ENCODE assay signal across 13 mouse cellular contexts in the genomic region with DNA sequence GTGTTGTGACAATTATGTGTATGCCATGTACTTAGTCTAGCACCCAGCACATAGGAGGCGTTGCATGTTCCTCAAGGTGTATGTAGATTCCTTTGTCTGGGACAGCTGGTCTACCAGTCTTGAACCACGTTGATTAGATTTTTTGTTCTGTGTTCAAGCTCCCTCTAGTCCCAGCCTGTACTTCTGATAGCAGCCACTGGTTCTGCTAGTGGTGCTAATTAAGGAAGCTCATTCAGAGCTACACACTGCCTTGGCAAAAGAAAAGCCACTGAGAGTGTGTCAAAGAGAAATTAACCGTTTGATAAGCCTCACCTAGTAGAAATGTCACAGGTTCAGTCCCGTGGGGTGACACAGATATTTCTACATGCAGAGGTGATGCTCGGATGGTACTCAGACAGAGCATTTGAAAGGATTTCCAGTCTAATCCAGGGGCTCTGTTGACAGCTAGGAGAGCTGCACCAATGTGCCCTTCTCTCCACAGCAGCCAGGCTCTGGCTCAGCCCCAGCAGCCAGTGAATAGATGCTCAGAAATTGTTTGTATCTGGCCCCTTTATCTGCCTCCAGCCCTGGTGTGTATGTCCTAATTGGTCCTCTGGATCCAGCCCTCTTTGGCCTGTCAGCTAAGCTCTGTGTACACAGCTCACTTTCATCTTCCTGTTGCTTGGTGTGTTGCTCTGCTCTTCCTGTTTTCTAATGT.
A peak's percentile ranks its signal among the peaks of the same experiment; 100 is the strongest.
DNase-seq lines count a peak whose midpoint lies in the region; ATAC-seq and TF ChIP-seq lines count a peak whose summit lies in the region.
"Had no signal": no experiment of that assay in that cellular context is flagged by ENCODE, and none has a peak within 500 bp of the region (broad histone marks: within the 10 kb centered on the region; RNA-seq: fewer than 3 reads in every experiment).

No protein-coding gene starts in this region.

- H3K4me1 ChIP-seq in forebrain, embryonic 10.5 days = peaks cover 14% of the 10 kb centered on the region
- no peaks in the 10 kb centered on the region for H3K4me1 ChIP-seq in midbrain, embryonic 14.5 days (ENCODE audit: control insufficient read depth, insufficient read depth, low read length)
- no peaks in the 10 kb centered on the region for H3K4me1 ChIP-seq in liver, embryonic 12.5 days
- H3K4me1 ChIP-seq: heart, embryonic 12.5 days; lung, embryonic 15.5 days; neural tube, embryonic 12.5 days had no signal

- no peaks in the 10 kb centered on the region for H3K36me3 ChIP-seq in forebrain, embryonic 10.5 days (replicated peaks)
- no peaks in the 10 kb centered on the region for H3K36me3 ChIP-seq in midbrain, embryonic 14.5 days (ENCODE audit: control insufficient read depth, insufficient read depth, low read length)
- no peaks in the 10 kb centered on the region for H3K36me3 ChIP-seq in liver, embryonic 12.5 days
- H3K36me3 ChIP-seq: heart, embryonic 12.5 days; lung, embryonic 15.5 days; neural tube, embryonic 12.5 days had no signal

- intact Hi-C loops in heart, postnatal 14 days (cut with DNase I) = no loop called here

- H3K4me2 ChIP-seq in midbrain, embryonic 14.5 days (ENCODE audit: low read length) = no peak overlapping the region
- H3K4me2 ChIP-seq in liver, embryonic 12.5 days = no peak overlapping the region
- H3K4me2 ChIP-seq: heart, embryonic 12.5 days; lung, embryonic 15.5 days; neural tube, embryonic 12.5 days had no signal

- peak; percentile 28 for DNase-seq in MN1 (ENCODE audit: low spot score)
- DNase-seq in forebrain, embryonic 10.5 days (ENCODE audit: extremely low spot score, low spot score) = no peak
- peak; percentile 44 to 67 for DNase-seq in layer of hippocampus, adult 2 months (ENCODE audit: low spot score in 2 of 2)
- DNase-seq in midbrain, embryonic 14.5 days = peak; percentile 59
- no peak for DNase-seq in heart, adult 9 months (ENCODE audit: low spot score in 2 of 2)
- DNase-seq in heart, postnatal 14 days = no peak
- DNase-seq in urinary bladder, postnatal 14 days (ENCODE audit: low spot score) = no peak
- DNase-seq: adrenal gland, adult 2 months had no signal

- WGBS in forebrain, embryonic 10.5 days = 69% methylated on average over 5 of the region's 5 CpGs
- WGBS in midbrain, embryonic 14.5 days = 77% methylated on average over 5 of the region's 5 CpGs
- WGBS in liver, embryonic 12.5 days (ENCODE audit: insufficient replicate concordance) = 55% methylated on average over 5 of the region's 5 CpGs

- no peaks in the 10 kb centered on the region for H3K27me3 ChIP-seq in forebrain, embryonic 10.5 days (ENCODE audit: poor library complexity, severe bottlenecking)
- H3K27me3 ChIP-seq in midbrain, embryonic 14.5 days (ENCODE audit: control insufficient read depth, insufficient read depth, low read length) = no peaks in the 10 kb centered on the region
- H3K27me3 ChIP-seq in liver, embryonic 12.5 days (replicated peaks) = no peaks in the 10 kb centered on the region
- H3K27me3 ChIP-seq: heart, embryonic 12.5 days; lung, embryonic 15.5 days; neural tube, embryonic 12.5 days had no signal

- TF ChIP-seq CTCF in layer of hippocampus, adult 2 months (conservative IDR thresholded peaks at IDR 0.05) = peak; percentile 70

- no peak overlapping the region for H3K4me3 ChIP-seq in forebrain, embryonic 10.5 days
- peak overlapping the region; percentile 1; the same call in 1 of the 2 replicates for H3K4me3 ChIP-seq in layer of hippocampus, adult 2 months
- no peak overlapping the region for H3K4me3 ChIP-seq in midbrain, embryonic 14.5 days (replicated peaks; ENCODE audit: low read depth, low read length)
- H3K4me3 ChIP-seq in liver, embryonic 12.5 days = no peak overlapping the region
- H3K4me3 ChIP-seq: heart, embryonic 12.5 days; lung, embryonic 15.5 days; neural tube, embryonic 12.5 days had no signal

- 0 out of 2 replicates have a peak, but pooled peaks have one; percentile 40 for ATAC-seq in midbrain, embryonic 14.5 days (ENCODE audit: low FRiP score, low TSS enrichment)
- ATAC-seq in liver, embryonic 12.5 days = no peak

- no peak overlapping the region for H3K9ac ChIP-seq in midbrain, embryonic 14.5 days (replicated peaks; ENCODE audit: low read length)
- no peak overlapping the region for H3K9ac ChIP-seq in liver, embryonic 12.5 days
- H3K9ac ChIP-seq: heart, embryonic 12.5 days; lung, embryonic 15.5 days; neural tube, embryonic 12.5 days had no signal

- peak overlapping the region; percentile 32; the same call in 1 of the 2 replicates for H3K27ac ChIP-seq in forebrain, embryonic 10.5 days
- H3K27ac ChIP-seq in layer of hippocampus, adult 2 months = peak overlapping the region; percentile 83
- H3K27ac ChIP-seq in midbrain, embryonic 14.5 days (replicated peaks; ENCODE audit: low read depth, low read length) = peak overlapping the region; percentile 55
- H3K27ac ChIP-seq in liver, embryonic 12.5 days = no peak overlapping the region
- H3K27ac ChIP-seq: kidney, postnatal 0 days; lung, embryonic 15.5 days; neural tube, embryonic 12.5 days had no signal

- no peaks in the 10 kb centered on the region for H3K9me3 ChIP-seq in forebrain, embryonic 10.5 days
- no peaks in the 10 kb centered on the region for H3K9me3 ChIP-seq in midbrain, embryonic 14.5 days (ENCODE audit: control insufficient read depth, low read length)
- H3K9me3 ChIP-seq in liver, embryonic 12.5 days (replicated peaks) = no peaks in the 10 kb centered on the region
- H3K9me3 ChIP-seq: heart, embryonic 12.5 days; lung, embryonic 15.5 days; neural tube, embryonic 12.5 days had no signal

Comparison
In these comparisons a context has a peak if more than half of its experiments do, and no peak if none do; other contexts are left out.
1. DNase-seq: peak in MN1 (single experiment), layer of hippocampus, adult 2 months (2 of 2) and midbrain, embryonic 14.5 days (single experiment); none in forebrain, embryonic 10.5 days (single experiment), heart, adult 9 months (0 of 2), heart, postnatal 14 days (0 of 2) and urinary bladder, postnatal 14 days (single experiment).